Comparison of ENCODE assay signal across 8 mouse cellular contexts in genomic region chr5:108313065-108313860, GRCm38 (mm10). TPM values are rescaled to one million over a fixed set of nuclear protein-coding genes. Genes with fewer than 3 reads are reported as not detected.
DNase-seq lines count a peak whose midpoint lies in the region; ATAC-seq lines count a peak whose summit lies in the region.

No protein-coding gene starts in this region.

- H3K4me2 ChIP-seq in kidney, embryonic 16.5 days (replicated peaks; ENCODE audit: low read depth, low read length) = peak overlapping the region; percentile 92
- H3K4me2 ChIP-seq in hindbrain, embryonic 16.5 days (ENCODE audit: low read length) = peak overlapping the region; percentile 93
- H3K4me2 ChIP-seq in midbrain, embryonic 12.5 days (replicated peaks) = peak overlapping the region; percentile 71

- no peak overlapping the region for H3K27ac ChIP-seq in kidney, embryonic 16.5 days (ENCODE audit: low read length)
- no peak overlapping the region for H3K27ac ChIP-seq in hindbrain, embryonic 16.5 days (ENCODE audit: low read depth, low read length)
- H3K27ac ChIP-seq in midbrain, embryonic 12.5 days (replicated peaks) = peak overlapping the region; percentile 81; the same call in 1 of the 2 replicates

- DNase-seq in kidney, adult 8-10 months = no peak
- no peak for DNase-seq in spleen, adult 18-20 months
- no peak for DNase-seq in left cerebral cortex, postnatal 25 days (ENCODE audit: low spot score in 2 of 2)
- no peak for DNase-seq in thymus, postnatal 10 days (ENCODE audit: low spot score in 2 of 2)

- no peaks in the 10 kb centered on the region for H3K9me3 ChIP-seq in kidney, embryonic 16.5 days (ENCODE audit: low read length)
- H3K9me3 ChIP-seq in hindbrain, embryonic 16.5 days (ENCODE audit: control insufficient read depth, low read length) = no peaks in the 10 kb centered on the region; the same call in 1 of the 2 replicates
- no peaks in the 10 kb centered on the region for H3K9me3 ChIP-seq in midbrain, embryonic 12.5 days

- intact Hi-C loops in left cerebral cortex, postnatal 25 days (cut with DNase I) = loop anchor here (2.0 kb wide), 2 partner anchors 44 to 180 kb away; partner anchors contain the start of genes Ccdc18, Dr1 and Tmed5

- H3K9ac ChIP-seq in kidney, embryonic 16.5 days (replicated peaks; ENCODE audit: low read length) = peak overlapping the region; percentile 90
- peak overlapping the region; percentile 85 for H3K9ac ChIP-seq in hindbrain, embryonic 16.5 days (ENCODE audit: low read depth, low read length)
- peak overlapping the region; percentile 84 for H3K9ac ChIP-seq in midbrain, embryonic 12.5 days (replicated peaks)

- no peaks in the 10 kb centered on the region for H3K36me3 ChIP-seq in kidney, embryonic 16.5 days (ENCODE audit: insufficient read depth, low read length)
- no peaks in the 10 kb centered on the region for H3K36me3 ChIP-seq in hindbrain, embryonic 16.5 days (ENCODE audit: control insufficient read depth, insufficient read depth, low read length)
- H3K36me3 ChIP-seq in midbrain, embryonic 12.5 days = peaks cover 10% of the 10 kb centered on the region

- WGBS in kidney, embryonic 16.5 days = 5% methylated on average over 16 of the region's 16 CpGs
- 6% methylated on average over 16 of the region's 16 CpGs for WGBS in hindbrain, embryonic 16.5 days
- WGBS in midbrain, embryonic 12.5 days = 6% methylated on average over 16 of the region's 16 CpGs

- no peak; the same call in none of the 2 replicates for ATAC-seq in kidney, embryonic 16.5 days (ENCODE audit: low FRiP score, low TSS enrichment)
- 0 out of 2 replicates have a peak, but pooled peaks have one; percentile 0 for ATAC-seq in common myeloid progenitor, adult 5-6 weeks (replicated peaks; ENCODE audit: low read depth, poor library complexity, severe bottlenecking)
- peak; percentile 7 for ATAC-seq in hindbrain, embryonic 16.5 days
- no peak; the same call in 1 of the 2 replicates for ATAC-seq in midbrain, embryonic 12.5 days (ENCODE audit: low FRiP score, low read depth)

- H3K4me1 ChIP-seq in kidney, embryonic 16.5 days (ENCODE audit: insufficient read depth, low read length) = peaks cover 11% of the 10 kb centered on the region
- H3K4me1 ChIP-seq in hindbrain, embryonic 16.5 days (ENCODE audit: control insufficient read depth, insufficient read depth, low read depth, low read length) = peaks cover 5% of the 10 kb centered on the region
- peaks cover 10% of the 10 kb centered on the region for H3K4me1 ChIP-seq in midbrain, embryonic 12.5 days

- peak overlapping the region; percentile 92 for H3K4me3 ChIP-seq in kidney, embryonic 16.5 days (ENCODE audit: low read length)
- H3K4me3 ChIP-seq in hindbrain, embryonic 16.5 days (ENCODE audit: low read length) = peak overlapping the region; percentile 86
- H3K4me3 ChIP-seq in midbrain, embryonic 12.5 days = peak overlapping the region; percentile 66

- H3K27me3 ChIP-seq in kidney, embryonic 16.5 days (ENCODE audit: insufficient read depth, low read length) = no peaks in the 10 kb centered on the region
- H3K27me3 ChIP-seq in hindbrain, embryonic 16.5 days (replicated peaks; ENCODE audit: control insufficient read depth, insufficient read depth, low read length) = no peaks in the 10 kb centered on the region
- H3K27me3 ChIP-seq in midbrain, embryonic 12.5 days = no peaks in the 10 kb centered on the region

RNA-seq across cellular contexts. Expression of gene Pigg, which starts 0.9 kb away (rescaled TPM):
- polyA plus RNA-seq in kidney, embryonic 16.5 days (2015; fragmentation: Nextera tagmentation; extraction: Ambion mirVana) = 7.3 and 7.5 TPM in 2 replicates
- 6.7 and 8.8 TPM in 2 replicates for total RNA-seq in common myeloid progenitor, adult 5-6 weeks (2017)
- 5.1 and 5.3 TPM in 2 replicates for polyA plus RNA-seq in hindbrain, embryonic 16.5 days (2015; fragmentation: Nextera tagmentation; extraction: Ambion mirVana)
- polyA plus RNA-seq in midbrain, embryonic 12.5 days (2016; fragmentation: Nextera tagmentation; extraction: Ambion mirVana) = 8.0 and 8.2 TPM in 2 replicates
- 10 to 100 TPM; 12.5 TPM for total RNA-seq in left cerebral cortex, postnatal 25 days (2021)

RNA-seq across cellular contexts. Expression of gene Dr1, which starts 44.6 kb away (rescaled TPM):
- polyA plus RNA-seq in kidney, embryonic 16.5 days (2015; fragmentation: Nextera tagmentation; extraction: Ambion mirVana) = 43.9 and 46.5 TPM in 2 replicates
- 57.1 and 71.1 TPM in 2 replicates for total RNA-seq in common myeloid progenitor, adult 5-6 weeks (2017)
- polyA plus RNA-seq in hindbrain, embryonic 16.5 days (2015; fragmentation: Nextera tagmentation; extraction: Ambion mirVana) = 41.7 and 42.4 TPM in 2 replicates
- 55.8 and 57.5 TPM in 2 replicates for polyA plus RNA-seq in midbrain, embryonic 12.5 days (2016; fragmentation: Nextera tagmentation; extraction: Ambion mirVana)
- total RNA-seq in left cerebral cortex, postnatal 25 days (2021) = 10 to 100 TPM; 36.4 to 38.9 TPM

RNA-seq across cellular contexts. Expression of gene Gm42517, which starts 54.5 kb away (rescaled TPM):
- polyA plus RNA-seq in kidney, embryonic 16.5 days (2015; fragmentation: Nextera tagmentation; extraction: Ambion mirVana) = 0.21 TPM in 1 of 2 replicates, not detected in the other
- 0.14 TPM in 1 of 2 replicates, not detected in the other for total RNA-seq in common myeloid progenitor, adult 5-6 weeks (2017)
- polyA plus RNA-seq in hindbrain, embryonic 16.5 days (2015; fragmentation: Nextera tagmentation; extraction: Ambion mirVana) = 3.2 and 3.6 TPM in 2 replicates
- polyA plus RNA-seq in midbrain, embryonic 12.5 days (2016; fragmentation: Nextera tagmentation; extraction: Ambion mirVana) = 0.13 and 0.20 TPM in 2 replicates
- 10 to 100 TPM; 69.2 to 70.0 TPM for total RNA-seq in left cerebral cortex, postnatal 25 days (2021)

Comparison
In these comparisons a context has a peak if more than half of its experiments do, and no peak if none do; other contexts are left out.
1. ATAC-seq: peak in common myeloid progenitor, adult 5-6 weeks (single experiment) and hindbrain, embryonic 16.5 days (single experiment); none in kidney, embryonic 16.5 days (single experiment) and midbrain, embryonic 12.5 days (single experiment).
2. Peak in every context shown above with its lines, with median percentiles within 50 percentile points of each other: H3K4me2 ChIP-seq, H3K4me3 ChIP-seq and H3K9ac ChIP-seq.